Mouse (Mus musculus): ENCODE results near the gene Gm867.

GRCm38 (mm10) chr10:75950791-75951210, 10.3 kb upstream of the Gm867 start:
- TF ChIP-seq CTCF (IDR thresholded peaks at IDR 0.05; ENCODE audit: low read depth, low read length) (no peak), POLR2A (IDR thresholded peaks at IDR 0.05; ENCODE audit: borderline replicate concordance, low read depth, low read length) (no peak)

Data from bone marrow macrophage, adult 2 months (primary cell).